Mouse (Mus musculus): Measurements from ENCODE around the gene Donson.

GRCm38 (mm10) chr16:91659798-91660197 lies 28.8 kb downstream of the Donson start:
- TF ChIP-seq CTCF (IDR thresholded peaks at IDR 0.05; ENCODE audit: control insufficient read depth, insufficient read depth, insufficient read length) (no peak), USF1 (IDR thresholded peaks at IDR 0.05; ENCODE audit: low read depth) (no peak), MYOD1 (IDR thresholded peaks at IDR 0.05; ENCODE audit: control insufficient read depth, insufficient read length, low read depth) (no peak), MYOG (IDR thresholded peaks at IDR 0.05; ENCODE audit: control insufficient read depth, extremely low read depth, insufficient read length) (no peak)

All from C2C12 (cell line).